ENCODE assay signal across 7 mouse cellular contexts in the genomic region with DNA sequence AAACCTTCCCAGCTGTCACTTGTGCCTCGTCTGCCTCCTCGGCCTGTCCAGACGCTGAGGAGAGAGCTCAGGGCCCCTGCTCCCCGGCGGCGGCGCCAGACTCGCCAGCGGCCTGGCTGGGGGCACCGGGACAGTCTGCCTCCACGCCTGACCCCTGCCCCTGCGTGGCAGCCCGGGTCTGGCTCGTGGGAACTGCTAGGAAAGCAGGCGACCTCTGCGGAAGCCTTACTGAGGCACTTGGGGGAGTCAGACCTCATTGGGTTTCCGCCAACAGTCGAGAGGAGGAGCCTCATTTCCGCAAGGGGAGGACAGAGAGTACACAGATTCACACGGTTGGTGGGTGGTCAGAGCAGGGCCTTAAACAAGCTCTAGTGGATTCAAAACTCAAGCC. TPM values are rescaled to one million over a fixed set of nuclear protein-coding genes. Genes with fewer than 3 reads are reported as not detected.
DNase-seq lines count a peak whose midpoint lies in the region; ATAC-seq and TF ChIP-seq lines count a peak whose summit lies in the region.

No protein-coding gene starts in this region.

- peak overlapping the region; percentile 52 for H3K4me2 ChIP-seq in forebrain, embryonic 12.5 days
- H3K4me2 ChIP-seq in intestine, embryonic 16.5 days (ENCODE audit: low read depth, low read length) = peak overlapping the region; percentile 54
- H3K4me2 ChIP-seq in midbrain, embryonic 14.5 days (ENCODE audit: low read length) = peak overlapping the region; percentile 53

- H3K4me1 ChIP-seq in thymus, adult 2 months (replicated peaks; ENCODE audit: control insufficient read depth, insufficient read depth, low read length) = peaks cover 9% of the 10 kb centered on the region
- H3K4me1 ChIP-seq in forebrain, embryonic 12.5 days = peaks cover 53% of the 10 kb centered on the region
- H3K4me1 ChIP-seq in intestine, embryonic 16.5 days (ENCODE audit: control insufficient read depth, insufficient read depth, low read length) = peaks cover 12% of the 10 kb centered on the region
- peaks cover 26% of the 10 kb centered on the region for H3K4me1 ChIP-seq in midbrain, embryonic 14.5 days (ENCODE audit: control insufficient read depth, insufficient read depth, low read length)

- ATAC-seq in forebrain, embryonic 12.5 days (ENCODE audit: low FRiP score) = peak; percentile 80
- ATAC-seq in intestine, embryonic 16.5 days = peak; percentile 65
- peak; percentile 55; the same call in 1 of the 2 replicates for ATAC-seq in midbrain, embryonic 14.5 days (ENCODE audit: low FRiP score, low TSS enrichment)
- ATAC-seq in monocyte, adult 5-6 weeks (replicated peaks; ENCODE audit: insufficient number of reproducible peaks, low FRiP score, low TSS enrichment, poor library complexity, severe bottlenecking) = no peak
- ATAC-seq in granulocyte monocyte progenitor cell, adult 5-6 weeks (replicated peaks; ENCODE audit: poor library complexity, severe bottlenecking) = no peak; the same call in 1 of the 2 replicates

- H3K4me3 ChIP-seq in thymus, adult 2 months (ENCODE audit: control insufficient read depth, insufficient read depth, low read length) = peak overlapping the region; percentile 20
- peak overlapping the region; percentile 27; the same call in 1 of the 2 replicates for H3K4me3 ChIP-seq in forebrain, embryonic 12.5 days (replicated peaks)
- peak overlapping the region; percentile 26 for H3K4me3 ChIP-seq in intestine, embryonic 16.5 days (ENCODE audit: low read length)
- no peak overlapping the region for H3K4me3 ChIP-seq in midbrain, embryonic 14.5 days (replicated peaks; ENCODE audit: low read depth, low read length)

- no peak for TF ChIP-seq CTCF in thymus, adult 2 months (IDR thresholded peaks at IDR 0.05; ENCODE audit: borderline replicate concordance, control insufficient read depth, extremely low read depth, insufficient read depth, low read length, poor library complexity)

- no peaks in the 10 kb centered on the region for H3K27me3 ChIP-seq in thymus, adult 2 months (ENCODE audit: control insufficient read depth, insufficient read depth, low read length)
- peaks cover 26% of the 10 kb centered on the region for H3K27me3 ChIP-seq in forebrain, embryonic 12.5 days
- peaks cover 14% of the 10 kb centered on the region for H3K27me3 ChIP-seq in intestine, embryonic 16.5 days (replicated peaks; ENCODE audit: control insufficient read depth, insufficient read depth, low read length)
- peaks cover 3% of the 10 kb centered on the region; the same call in 1 of the 2 replicates for H3K27me3 ChIP-seq in midbrain, embryonic 14.5 days (ENCODE audit: control insufficient read depth, insufficient read depth, low read length)

- no peaks in the 10 kb centered on the region for H3K9me3 ChIP-seq in forebrain, embryonic 12.5 days
- H3K9me3 ChIP-seq in intestine, embryonic 16.5 days (ENCODE audit: control insufficient read depth, low read length) = no peaks in the 10 kb centered on the region
- no peaks in the 10 kb centered on the region for H3K9me3 ChIP-seq in midbrain, embryonic 14.5 days (ENCODE audit: control insufficient read depth, low read length)

- WGBS in thymus, adult 2 months = 3% methylated on average over 20 of the region's 20 CpGs
- WGBS in forebrain, embryonic 12.5 days = 0% methylated on average over 20 of the region's 20 CpGs
- WGBS in intestine, embryonic 16.5 days = 3% methylated on average over 20 of the region's 20 CpGs
- 2% methylated on average over 20 of the region's 20 CpGs for WGBS in midbrain, embryonic 14.5 days

- H3K9ac ChIP-seq in forebrain, embryonic 12.5 days = peak overlapping the region; percentile 51
- H3K9ac ChIP-seq in intestine, embryonic 16.5 days (ENCODE audit: low read depth, low read length) = peak overlapping the region; percentile 50
- 0 out of 2 replicates have a peak overlapping the region, but pooled peaks have one; percentile 26 for H3K9ac ChIP-seq in midbrain, embryonic 14.5 days (replicated peaks; ENCODE audit: low read length)

- peak; percentile 31 for DNase-seq in thymus, adult 2 months
- DNase-seq in thymus, adult 18-20 months = no peak
- peak; percentile 77 for DNase-seq in midbrain, embryonic 14.5 days

- no peak for TF ChIP-seq POLR2A in thymus, adult 2 months (IDR thresholded peaks at IDR 0.05; ENCODE audit: control insufficient read depth, extremely low read depth, insufficient read depth, low read length, poor library complexity)

- no peaks in the 10 kb centered on the region for H3K36me3 ChIP-seq in thymus, adult 2 months (ENCODE audit: control insufficient read depth, insufficient read depth, low read length)
- no peaks in the 10 kb centered on the region for H3K36me3 ChIP-seq in forebrain, embryonic 12.5 days (replicated peaks)
- H3K36me3 ChIP-seq in intestine, embryonic 16.5 days (ENCODE audit: control insufficient read depth, insufficient read depth, low read length) = no peaks in the 10 kb centered on the region
- no peaks in the 10 kb centered on the region for H3K36me3 ChIP-seq in midbrain, embryonic 14.5 days (ENCODE audit: control insufficient read depth, insufficient read depth, low read length)

- no peak overlapping the region for H3K27ac ChIP-seq in thymus, adult 2 months (ENCODE audit: control insufficient read depth, insufficient read depth, low read length)
- H3K27ac ChIP-seq in forebrain, embryonic 12.5 days = peak overlapping the region; percentile 99
- H3K27ac ChIP-seq in intestine, embryonic 16.5 days (ENCODE audit: low read length) = peak overlapping the region; percentile 52; the same call in 1 of the 2 replicates
- H3K27ac ChIP-seq in midbrain, embryonic 14.5 days (replicated peaks; ENCODE audit: low read depth, low read length) = peak overlapping the region; percentile 86

RNA-seq across cellular contexts. Expression of gene Rhcg, which starts 38.6 kb away (rescaled TPM):
- polyA plus RNA-seq in thymus, adult 2 months (2012; rRNA removed) = 0.56 and 1.2 TPM in 2 replicates
- 7.1 and 8.5 TPM in 2 replicates for polyA plus RNA-seq in forebrain, embryonic 12.5 days (2016; fragmentation: Nextera tagmentation; extraction: Ambion mirVana)
- polyA plus RNA-seq in intestine, embryonic 16.5 days (2015; fragmentation: Nextera tagmentation; extraction: Ambion mirVana) = 0.20 and 0.23 TPM in 2 replicates
- polyA plus RNA-seq in midbrain, embryonic 14.5 days (2014; fragmentation: Nextera tagmentation; extraction: Ambion mirVana) = 2.6 and 3.1 TPM in 2 replicates
- total RNA-seq in monocyte, adult 5-6 weeks (2017) = not detected in 3 replicates
- 1.2 TPM in 1 of 2 replicates, not detected in the other for total RNA-seq in granulocyte monocyte progenitor cell, adult 5-6 weeks (2014; fragmentation: Nextera tagmentation)
- 0.13 and 0.21 TPM in 2 replicates for total RNA-seq in granulocyte monocyte progenitor cell, adult 5-6 weeks (2017)

Comparison
In these comparisons a context has a peak if more than half of its experiments do, and no peak if none do; other contexts are left out.
1. DNase-seq: peak in thymus, adult 2 months (single experiment) and midbrain, embryonic 14.5 days (single experiment); none in thymus, adult 18-20 months (0 of 2).
2. ATAC-seq: peak in forebrain, embryonic 12.5 days (single experiment), intestine, embryonic 16.5 days (single experiment) and midbrain, embryonic 14.5 days (single experiment); none in monocyte, adult 5-6 weeks (single experiment) and granulocyte monocyte progenitor cell, adult 5-6 weeks (single experiment).
3. Peak in every context shown above with its lines, with median percentiles within 50 percentile points of each other: H3K4me2 ChIP-seq and H3K9ac ChIP-seq.